Mouse (Mus musculus) megakaryocyte, embryonic 14.5 days (primary cell): ENCODE results near the gene Trp53i11.

Experiments used
- FLI1 ChIP-seq: IDR thresholded peaks from 2 replicates; pipeline ENCODE4 v1.6.1; 2012; ENCODE audit warnings: low read length, inconsistent platforms, mixed read lengths
- GATA1 ChIP-seq: IDR thresholded peaks from 3 replicates; pipeline ENCODE4 v1.6.1; 2012; ENCODE audit warnings: mixed read lengths, low read length, inconsistent platforms, borderline replicate concordance

GRCm38 (mm10) chr2:93220447-93220846, 33.1 kb downstream of the Trp53i11 start:
- no peak for TF ChIP-seq GATA1
- no peak for TF ChIP-seq FLI1
